Mouse (Mus musculus) lung, postnatal 0 days (tissue): ENCODE results near the gene Gjd3.

Experiments used
- CTCF ChIP-seq: IDR thresholded peaks from 2 replicates; pipeline ENCODE4 v1.5.1; 2016; ENCODE audit warnings: antibody characterized with exemption, mild to moderate bottlenecking
- EP300 ChIP-seq: IDR thresholded peaks from 2 replicates; pipeline ENCODE4 v1.6.1; 2016; ENCODE audit warnings: antibody characterized with exemption, mild to moderate bottlenecking, control low read depth

- TF ChIP-seq CTCF (no peak), EP300 (no peak)
Measured at GRCm38 (mm10) chr11:98950484-98950883, 32.3 kb downstream of the Gjd3 start.
